Mouse (Mus musculus) embryo, embryonic 10.5 days (tissue): ENCODE data around the gene Prrxl1.

Experiments
- DNase-seq: peaks from one replicate; pipeline ENCODE4 v3.0.0-alpha.2; 2015; ENCODE audit warnings: low spot score

The Prrxl1 gene

GRCm38 (mm10) chr14:32599290-32600041 is at the start of gene Prrxl1:
Gene Prrxl1 (plus strand): TSS chr14:32599407.
- peak; percentile 52 for DNase-seq

- DNase-seq: no peak
Observed at GRCm38 (mm10) chr14:32551854-32552253, 47.4 kb upstream of the Prrxl1 start.

GRCm38 (mm10) chr14:32553198-32553903 is 45.9 kb upstream of the Prrxl1 start:
- no peak for DNase-seq

GRCm38 (mm10) chr14:32554860-32555526 is 44.2 kb upstream of the Prrxl1 start:
- peak; percentile 46 for DNase-seq

- no peak for DNase-seq
Observed at GRCm38 (mm10) chr14:32561428-32561827, 37.8 kb upstream of the Prrxl1 start.

DNA sequence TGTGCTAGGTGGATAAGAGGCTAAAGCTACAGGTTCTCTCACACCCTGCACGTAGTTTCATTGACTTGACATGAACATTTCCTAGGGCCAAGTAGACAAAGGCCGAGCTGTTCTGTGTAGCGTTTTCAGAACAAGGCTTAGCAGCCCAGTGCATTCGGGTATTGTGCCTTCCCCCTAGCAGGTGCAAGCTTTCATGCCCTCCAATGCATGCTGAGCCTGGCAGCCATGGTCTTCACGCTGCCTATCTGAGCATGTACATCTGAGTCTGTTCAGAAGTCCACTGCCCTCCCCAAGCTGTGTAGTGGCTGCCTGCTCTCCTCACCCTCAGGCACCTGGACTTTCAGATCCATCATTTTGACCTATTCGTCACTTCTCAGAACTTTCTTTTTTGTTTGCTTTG is 35.5 kb upstream of the Prrxl1 start:
- DNase-seq: no peak

GRCm38 (mm10) chr14:32572519-32572918 is 26.7 kb upstream of the Prrxl1 start:
- no peak for DNase-seq

DNA sequence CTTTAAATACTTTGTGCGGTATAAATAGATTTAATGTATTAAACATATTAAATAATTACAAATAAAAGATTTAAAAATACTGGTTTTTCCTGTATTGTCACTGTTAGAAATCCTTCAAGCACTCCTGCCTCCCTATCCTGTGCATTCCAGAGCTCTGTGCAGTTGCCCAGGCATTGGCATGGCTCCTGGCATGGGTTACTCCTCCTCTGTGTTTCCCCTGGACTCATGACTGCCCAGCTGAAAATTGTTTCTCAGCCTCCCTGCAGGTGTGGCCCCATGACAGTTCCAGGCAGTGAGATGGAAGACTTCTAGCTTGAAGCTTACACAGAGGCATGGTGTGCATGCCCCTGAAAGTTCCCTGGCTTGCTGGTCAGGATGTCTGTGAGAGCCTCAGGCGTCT is 20.8 kb upstream of the Prrxl1 start:
- no peak for DNase-seq

DNA sequence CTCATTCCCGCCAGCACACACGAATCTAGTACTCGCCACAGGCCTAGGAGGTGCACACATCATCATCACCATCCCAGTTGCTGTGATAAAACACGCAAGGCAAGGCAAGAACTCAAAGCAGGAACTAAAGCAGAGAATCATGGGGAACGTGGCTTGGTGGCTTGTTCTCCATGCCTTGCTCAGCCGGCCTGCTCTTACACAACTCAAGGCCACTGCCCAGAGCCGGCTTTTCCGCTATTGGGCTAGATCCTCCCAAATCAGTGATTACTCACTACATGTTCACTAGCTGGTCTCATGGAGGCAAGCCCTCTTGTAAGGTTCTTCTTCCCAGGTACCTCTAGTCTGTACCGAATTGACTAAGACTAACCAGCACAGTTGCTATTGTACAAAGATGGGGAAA is 15.5 kb upstream of the Prrxl1 start:
- DNase-seq: no peak

DNA sequence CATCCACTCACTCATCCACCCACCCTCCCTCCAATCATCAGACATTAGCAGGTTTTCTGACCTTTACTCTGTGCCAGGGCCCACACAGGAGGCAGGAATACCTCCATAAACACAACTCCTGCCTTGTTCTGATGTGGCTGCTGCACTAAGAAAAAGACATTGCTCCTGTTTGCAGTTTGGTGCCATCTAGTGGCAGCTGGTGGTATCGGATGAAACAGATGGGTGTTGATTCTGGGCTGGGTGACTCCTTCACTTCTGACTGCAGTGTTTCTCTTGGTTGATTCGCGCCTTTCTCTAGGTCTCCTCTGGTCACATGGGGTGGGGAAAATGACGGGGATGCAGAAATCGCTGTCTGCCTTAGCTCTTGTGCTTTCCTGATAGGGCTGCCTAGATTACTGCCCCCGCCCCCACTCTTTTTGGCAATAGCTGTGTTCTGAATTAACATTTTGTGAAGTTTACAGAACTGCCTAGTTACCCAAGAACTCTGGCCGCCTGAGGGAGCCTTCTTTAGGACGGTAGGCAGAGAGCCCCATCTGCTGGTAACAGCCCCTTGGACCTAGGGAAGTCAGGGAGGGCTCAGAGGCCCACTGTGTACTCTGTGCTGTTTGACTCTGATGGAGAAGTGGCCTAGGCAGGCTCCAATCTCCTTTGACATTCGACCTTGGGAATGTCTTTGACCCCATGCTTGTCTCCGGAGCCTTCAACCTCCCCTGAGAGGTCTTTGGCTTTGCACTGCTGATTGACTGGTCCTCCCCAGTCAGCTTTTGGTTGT is 12.0 kb upstream of the Prrxl1 start:
- DNase-seq: peak; percentile 84

DNA sequence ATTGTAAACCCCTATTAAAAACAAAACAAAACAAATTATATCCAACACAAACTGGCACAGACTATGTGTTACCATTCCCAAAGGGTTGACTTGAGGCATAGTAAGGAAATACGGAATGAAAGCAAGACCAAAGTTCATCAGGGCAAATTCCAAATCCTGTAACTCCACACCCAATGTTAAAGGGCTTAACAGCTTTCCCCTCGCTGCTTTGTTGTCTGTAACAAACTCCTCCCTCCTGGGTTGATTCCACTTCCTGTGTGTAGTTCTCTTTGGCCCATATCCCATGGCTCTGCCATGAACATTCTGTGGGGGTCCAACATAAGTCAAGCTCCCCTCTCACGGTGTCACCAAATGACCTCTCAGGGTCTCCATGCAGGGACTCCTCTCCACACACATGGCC is 8.8 kb upstream of the Prrxl1 start:
- no peak for DNase-seq

- DNase-seq: peak; percentile 91
Observed at GRCm38 (mm10) chr14:32597232-32598231, 1.7 kb upstream of the Prrxl1 start.

- DNase-seq: peak; percentile 22
Observed at GRCm38 (mm10) chr14:32598437-32599219, 579 bp upstream of the Prrxl1 start.

DNA sequence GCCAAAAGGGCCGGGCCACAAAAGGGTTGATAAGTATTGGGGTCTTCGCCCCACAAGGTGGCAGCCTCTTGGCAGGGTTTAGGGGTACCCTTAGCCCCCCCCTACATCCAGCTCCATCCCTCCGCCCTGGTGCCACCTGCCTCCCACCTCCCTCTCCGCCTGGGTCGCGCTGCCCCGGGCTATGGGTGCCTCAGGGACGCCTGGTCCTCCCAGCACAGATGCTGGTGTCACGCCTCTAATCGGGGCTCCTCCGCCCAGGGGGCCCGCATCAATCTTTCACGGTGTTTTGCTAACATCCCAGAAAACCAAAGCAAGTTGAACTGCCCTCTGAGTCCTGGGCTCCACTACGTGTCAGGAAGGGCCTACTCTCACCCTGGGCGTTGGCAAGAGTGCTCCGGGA is 903 bp downstream of the Prrxl1 start:
- peak; percentile 14 for DNase-seq

- no peak for DNase-seq
Observed at GRCm38 (mm10) chr14:32605508-32605907, 6.3 kb downstream of the Prrxl1 start.

GRCm38 (mm10) chr14:32606316-32606715 is 7.1 kb downstream of the Prrxl1 start:
- no peak for DNase-seq

- peak; percentile 43 for DNase-seq
Observed at GRCm38 (mm10) chr14:32609392-32609791, 10.2 kb downstream of the Prrxl1 start.

DNA sequence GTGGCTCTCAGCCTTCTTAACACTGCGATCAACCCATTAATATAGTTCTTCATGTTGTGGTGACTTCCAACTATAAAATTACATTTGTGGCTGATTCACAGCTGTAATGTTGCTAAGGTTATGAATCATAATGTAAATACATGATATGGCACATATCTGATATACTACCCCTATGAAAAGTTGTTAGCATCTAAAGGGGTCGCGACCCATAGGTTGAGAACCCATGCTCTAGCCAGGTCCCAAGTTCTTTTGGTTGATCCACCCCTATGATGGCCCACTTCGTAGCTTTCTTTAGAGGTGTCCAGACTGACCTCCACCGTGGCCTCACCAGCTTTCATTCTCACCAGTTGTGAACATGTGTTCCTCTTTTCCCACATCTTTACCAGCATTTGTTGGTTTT is 18.0 kb downstream of the Prrxl1 start:
- no peak for DNase-seq

- DNase-seq: no peak
Observed at GRCm38 (mm10) chr14:32624245-32624644, 25.0 kb downstream of the Prrxl1 start.

DNA sequence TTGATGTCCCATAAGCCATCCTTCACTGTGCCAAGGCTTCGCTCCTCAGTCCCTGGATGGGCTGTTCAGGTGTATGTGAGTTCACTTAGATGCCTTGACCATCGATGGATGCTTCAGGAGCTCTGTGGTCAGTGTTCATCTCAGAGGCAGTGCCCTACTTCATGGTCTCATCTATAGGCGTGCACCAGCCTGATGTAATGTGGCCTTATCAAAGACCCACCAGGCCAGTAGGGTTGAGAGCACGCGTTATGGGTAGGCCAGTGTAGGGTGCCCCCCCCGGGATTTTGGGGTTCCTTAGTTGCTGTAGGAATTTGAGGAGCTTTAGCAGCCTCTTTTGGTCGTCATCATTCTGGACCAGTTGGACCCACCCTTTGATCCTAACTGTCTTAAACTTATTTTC is 25.6 kb downstream of the Prrxl1 start:
- DNase-seq: no peak
